Mouse (Mus musculus) adrenal gland, postnatal 36 days (tissue): ENCODE measurements around the gene Itgal. TPM values are rescaled to one million over a fixed set of nuclear protein-coding genes. Genes with fewer than 3 reads are reported as not detected.
"Not testable (repeated sequence)": the region's sequence is repeated elsewhere in the genome, so short reads cannot be mapped to it uniquely, and the experiment has no call there.

Source experiments
- DNase-seq, 2 experiments: peaks; one replicate each; pipeline ENCODE4 v3.0.0; 2021; ENCODE audit warnings: mixed read lengths in 1 of 2
- total RNA-seq, 2 experiments: library from RNA; stranded (reverse); gene quantifications; 2 replicates each; pipeline ENCODE4 v1.2.3; 2021

The Itgal gene
- total RNA-seq, 2 experiments from 2014 or later, result 1.1 to 1.8 TPM

- DNase-seq, result no peak
Observed at GRCm38 (mm10) chr7:127342332-127342731, 46.3 kb downstream of the Itgal start.

- DNase-seq, result no peak
Observed at GRCm38 (mm10) chr7:127342888-127343287, 46.8 kb downstream of the Itgal start.

GRCm38 (mm10) chr7:127343351-127344019, 47.4 kb downstream of the Itgal start:
- no peak for DNase-seq

GRCm38 (mm10) chr7:127344371-127344770, 48.3 kb downstream of the Itgal start:
- DNase-seq, result peak in 1 of 2 experiments; percentile 31

- DNase-seq, result peak; percentile 55 to 77
Observed at GRCm38 (mm10) chr7:127345092-127345491, 49.0 kb downstream of the Itgal start.

- DNase-seq, result peak; percentile 95 to 96
Observed at GRCm38 (mm10) chr7:127345512-127346325, 49.7 kb downstream of the Itgal start, which contains the start of gene Zfp768. Zfp768 (minus strand) TSS chr7:127345589.

- no peak for DNase-seq
Observed at GRCm38 (mm10) chr7:127346676-127347075, 50.6 kb downstream of the Itgal start.

GRCm38 (mm10) chr7:127351230-127352004, 55.4 kb downstream of the Itgal start:
- DNase-seq, result no peak

- no peak for DNase-seq
Observed at GRCm38 (mm10) chr7:127355796-127356195, 59.7 kb downstream of the Itgal start.

- DNase-seq, result no peak
Observed at GRCm38 (mm10) chr7:127357871-127358270, 61.8 kb downstream of the Itgal start.

- no peak for DNase-seq
Observed at GRCm38 (mm10) chr7:127358472-127358871, 62.4 kb downstream of the Itgal start.

- DNase-seq, result no peak
Observed at GRCm38 (mm10) chr7:127360265-127360664, 64.2 kb downstream of the Itgal start.

GRCm38 (mm10) chr7:127361449-127361848, 65.4 kb downstream of the Itgal start:
- DNase-seq, result no peak

- peak in 1 of 2 experiments; percentile 27 for DNase-seq
Observed at GRCm38 (mm10) chr7:127362418-127362817, 66.4 kb downstream of the Itgal start.

- peak; percentile 30 to 54 for DNase-seq
Observed at GRCm38 (mm10) chr7:127363475-127363921, 67.4 kb downstream of the Itgal start.

GRCm38 (mm10) chr7:127364166-127364565, 68.1 kb downstream of the Itgal start:
- DNase-seq, result peak in 1 of 2 experiments; percentile 30

- DNase-seq, result no peak
Observed at GRCm38 (mm10) chr7:127366249-127366648, 70.2 kb downstream of the Itgal start.

GRCm38 (mm10) chr7:127371213-127371612, 75.2 kb downstream of the Itgal start:
- no peak for DNase-seq

GRCm38 (mm10) chr7:127371870-127372269, 75.8 kb downstream of the Itgal start:
- DNase-seq, result not testable (repeated sequence)

GRCm38 (mm10) chr7:127375271-127376245, 79.5 kb downstream of the Itgal start, which contains the start of gene Zfp747:
Zfp747 (minus strand) TSS chr7:127376050.
- peak; percentile 93 to 94 for DNase-seq
